Mouse (Mus musculus) retina, postnatal 7 days (tissue): Measurements from ENCODE around the gene Pde4b.

Source experiments
- DNase-seq: peaks from one replicate; pipeline ENCODE4 v3.0.0-alpha.2; 2012; ENCODE audit warnings: low read depth, low spot score

Pde4b gene

GRCm38 (mm10) chr4:102647056-102647455 lies 559.7 kb downstream of the Pde4b start:
- DNase-seq = no peak

- no peak for DNase-seq
Measured at GRCm38 (mm10) chr4:102655331-102655730, 568.0 kb downstream of the Pde4b start.

- DNase-seq = peak; percentile 51
Measured at GRCm38 (mm10) chr4:102656494-102657036, 569.2 kb downstream of the Pde4b start.
